Mouse (Mus musculus): ENCODE results near the gene Gm21985. TPM values are rescaled to one million over a fixed set of nuclear protein-coding genes. Genes with fewer than 3 reads are reported as not detected.

Gm21985 gene
- polyA plus RNA-seq, 1 experiment from 2014 or later, result not detected

DNA sequence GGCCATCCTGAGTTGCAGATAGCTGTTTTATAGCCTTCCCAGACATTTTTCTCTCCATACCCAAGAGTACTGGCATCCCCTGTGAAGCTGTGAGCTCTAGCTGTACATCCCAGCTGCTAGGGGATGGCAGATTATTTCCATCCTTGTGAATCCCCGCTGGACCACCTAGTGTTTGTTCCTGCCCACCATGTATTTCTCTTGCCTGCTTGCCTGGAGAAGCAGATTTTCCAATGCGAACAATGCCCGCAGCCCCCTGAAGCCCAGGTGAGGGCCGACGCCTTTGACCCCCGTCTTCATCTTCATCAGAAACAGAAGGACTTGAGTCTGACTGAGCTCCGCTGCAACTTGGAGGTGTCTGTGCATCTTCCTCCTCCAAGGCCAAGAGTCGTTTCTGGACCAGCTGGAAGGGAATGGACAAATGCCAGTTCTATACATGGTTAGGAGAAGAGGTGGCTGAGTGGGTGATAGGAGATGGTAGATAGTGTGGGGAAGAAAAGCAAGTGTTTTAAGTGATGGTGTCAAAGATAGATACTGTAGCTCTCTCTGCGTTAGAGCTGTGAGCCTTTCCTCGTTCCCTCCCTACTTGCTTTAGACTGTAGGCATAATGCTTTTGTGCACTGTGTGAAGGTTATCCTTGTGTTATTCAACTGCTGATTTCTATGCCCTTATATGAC is 16.2 kb upstream of the Gm21985 start:
- no peak for ATAC-seq (ENCODE audit: insufficient read depth)

GRCm38 (mm10) chr2:112254675-112255515 is 11.2 kb upstream of the Gm21985 start:
- Histone ChIP-seq H3K27me3 (ENCODE audit: insufficient read depth, low read length) (no peaks in the 10 kb centered on the region), H3K36me3 (ENCODE audit: insufficient read depth) (no peaks in the 10 kb centered on the region), H3K27ac (ENCODE audit: low read depth) (no peak overlapping the region), H3K9me3 (ENCODE audit: low read depth, low read length) (no peaks in the 10 kb centered on the region), H3K4me2 (no peak overlapping the region), H3K4me1 (ENCODE audit: insufficient read depth) (no peaks in the 10 kb centered on the region), H3K9ac (no peak overlapping the region), H3K4me3 (ENCODE audit: low read depth, low read length) (no peak overlapping the region)
- 54% methylated on average over 7 of the region's 7 CpGs for WGBS
- TF ChIP-seq CTCF (IDR thresholded peaks at IDR 0.05; ENCODE audit: low read depth), result no peak
- no peak for ATAC-seq (ENCODE audit: insufficient read depth)
- DNase-seq, result no peak

More for the DNA sequence above, 16.2 kb upstream of the Gm21985 start:
- Histone ChIP-seq H3K4me3 (ENCODE audit: low read depth, low read length) (no peak overlapping the region), H3K9ac (no peak overlapping the region), H3K9me3 (ENCODE audit: low read depth, low read length) (no peaks in the 10 kb centered on the region), H3K27ac (ENCODE audit: low read depth) (no peak overlapping the region), H3K4me1 (ENCODE audit: insufficient read depth) (no peaks in the 10 kb centered on the region), H3K27me3 (ENCODE audit: insufficient read depth, low read length) (no peaks in the 10 kb centered on the region), H3K4me2 (no peak overlapping the region), H3K36me3 (ENCODE audit: insufficient read depth) (0 out of 2 replicates have a peak, but pooled peaks cover 7% of the 10 kb centered on the region)
- no peak for DNase-seq
- WGBS, result 85% methylated on average over 10 of the region's 10 CpGs
- no peak for TF ChIP-seq CTCF (IDR thresholded peaks at IDR 0.05; ENCODE audit: low read depth)

- DNase-seq (no peak), ATAC-seq (ENCODE audit: insufficient read depth) (no peak)
- 67% methylated on average over 10 of the region's 10 CpGs for WGBS
- Histone ChIP-seq H3K4me3 (ENCODE audit: low read depth, low read length) (no peak within 1 kb of the TSS), H3K9ac (no peak within 1 kb of the TSS), H3K36me3 (ENCODE audit: insufficient read depth) (no peaks in the 10 kb centered on the region), H3K4me2 (no peak within 1 kb of the TSS), H3K4me1 (ENCODE audit: insufficient read depth) (0 out of 2 replicates have a peak, but pooled peaks cover 4% of the 10 kb centered on the region), H3K27ac (ENCODE audit: low read depth) (no peak within 1 kb of the TSS), H3K27me3 (ENCODE audit: insufficient read depth, low read length) (no peaks in the 10 kb centered on the region), H3K9me3 (ENCODE audit: low read depth, low read length) (no peaks in the 10 kb centered on the region)
- 0 out of 2 replicates have a peak, but pooled peaks have one; percentile 16 for TF ChIP-seq CTCF (IDR thresholded peaks at IDR 0.05; ENCODE audit: low read depth)
Observed at GRCm38 (mm10) chr2:112259241-112259962, 6.7 kb upstream of the Gm21985 start, which contains the start of gene Nutm1. Nutm1 (minus strand) TSS chr2:112259291.

GRCm38 (mm10) chr2:112261748-112262653 is 4.1 kb upstream of the Gm21985 start, which contains the start of gene Nop10:
Nop10 (plus strand) TSS chr2:112261926.
- DNase-seq (peak; percentile 97), ATAC-seq (ENCODE audit: insufficient read depth) (peak; percentile 64)
- Histone ChIP-seq H3K27ac (ENCODE audit: low read depth) (peak within 1 kb of the TSS; percentile 63), H3K36me3 (ENCODE audit: insufficient read depth) (no peaks in the 10 kb centered on the region), H3K4me3 (ENCODE audit: low read depth, low read length) (peak within 1 kb of the TSS; percentile 52), H3K9me3 (ENCODE audit: low read depth, low read length) (no peaks in the 10 kb centered on the region), H3K27me3 (ENCODE audit: insufficient read depth, low read length) (no peaks in the 10 kb centered on the region), H3K9ac (peak within 1 kb of the TSS; percentile 58), H3K4me1 (ENCODE audit: insufficient read depth) (peaks cover 8% of the 10 kb centered on the region; the same call in 1 of the 2 replicates), H3K4me2 (peak within 1 kb of the TSS; percentile 73)
- under 1% methylated on average over 36 of the region's 36 CpGs for WGBS
- peak; percentile 90 for TF ChIP-seq CTCF (IDR thresholded peaks at IDR 0.05; ENCODE audit: low read depth)

- Histone ChIP-seq H3K9ac (peak overlapping the region; percentile 58), H3K27me3 (ENCODE audit: insufficient read depth, low read length) (no peaks in the 10 kb centered on the region), H3K27ac (ENCODE audit: low read depth) (no peak overlapping the region), H3K4me1 (ENCODE audit: insufficient read depth) (peaks cover 10% of the 10 kb centered on the region; the same call in 1 of the 2 replicates), H3K9me3 (ENCODE audit: low read depth, low read length) (no peaks in the 10 kb centered on the region), H3K36me3 (ENCODE audit: insufficient read depth) (no peaks in the 10 kb centered on the region), H3K4me3 (ENCODE audit: low read depth, low read length) (peak overlapping the region; percentile 52), H3K4me2 (peak overlapping the region; percentile 73)
- ATAC-seq (ENCODE audit: insufficient read depth), result no peak
- 28% methylated on average over 4 of the region's 4 CpGs for WGBS
- TF ChIP-seq CTCF (IDR thresholded peaks at IDR 0.05; ENCODE audit: low read depth), result peak; percentile 33; the same call in 1 of the 2 replicates
- peak; percentile 46 for DNase-seq
Observed at GRCm38 (mm10) chr2:112262779-112263295, 3.3 kb upstream of the Gm21985 start.

DNA sequence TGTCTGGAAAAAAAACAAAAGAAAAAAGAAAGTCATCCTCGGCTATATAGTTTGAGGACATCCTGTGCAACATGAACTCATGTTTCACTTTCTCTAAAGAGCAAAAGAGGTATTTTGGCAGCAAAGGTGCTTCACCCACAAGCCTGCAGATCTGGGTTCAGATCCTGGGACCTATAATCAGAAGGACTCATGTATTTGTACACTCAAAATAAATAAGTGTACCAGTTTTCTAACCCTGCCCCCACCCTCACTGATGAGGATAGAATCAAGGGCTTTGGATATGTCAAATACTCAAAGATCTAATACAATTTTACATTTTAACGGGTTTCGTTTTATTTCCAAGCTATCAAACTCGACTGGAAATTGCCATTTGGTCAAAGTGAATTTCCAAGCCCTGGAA is 1.8 kb upstream of the Gm21985 start:
- Histone ChIP-seq H3K36me3 (ENCODE audit: insufficient read depth) (no peaks in the 10 kb centered on the region), H3K27me3 (ENCODE audit: insufficient read depth, low read length) (no peaks in the 10 kb centered on the region), H3K4me1 (ENCODE audit: insufficient read depth) (peaks cover 10% of the 10 kb centered on the region; the same call in 1 of the 2 replicates), H3K4me3 (ENCODE audit: low read depth, low read length) (no peak overlapping the region), H3K9me3 (ENCODE audit: low read depth, low read length) (no peaks in the 10 kb centered on the region), H3K27ac (ENCODE audit: low read depth) (no peak overlapping the region), H3K9ac (no peak overlapping the region), H3K4me2 (no peak overlapping the region)
- WGBS, result 76% methylated on average over 4 of the region's 4 CpGs
- DNase-seq, result no peak
- no peak for ATAC-seq (ENCODE audit: insufficient read depth)
- TF ChIP-seq CTCF (IDR thresholded peaks at IDR 0.05; ENCODE audit: low read depth), result no peak
